Mouse (Mus musculus) hindbrain, embryonic 11.5 days (tissue): Measurements from ENCODE around the gene 1110017D15Rik. TPM values are rescaled to one million over a fixed set of nuclear protein-coding genes. Genes with fewer than 3 reads are reported as not detected.

Experiments
- ATAC-seq: fragments of 200-750 bp; cut with Nextera tagmentation; 2 replicates; pipeline ENCODE4 v1.8.0; 2017; ENCODE audit warnings: mild to moderate bottlenecking, moderate TSS enrichment, moderate library complexity; ENCODE audit not compliant: low FRiP score
- DNase-seq: peaks from one replicate; pipeline ENCODE4 v3.0.0-alpha.2; 2015; ENCODE audit warnings: low spot score
- H3K27ac ChIP-seq: fragments of 300-500 bp; sonication (generic); 2 replicates; pipeline ENCODE4 v1.5.1; 2014; ENCODE audit warnings: mild to moderate bottlenecking, low read depth, low read length
- H3K27me3 ChIP-seq: fragments of 300-500 bp; sonication (generic); 2 replicates; pipeline ENCODE4 v1.6.1; 2014; ENCODE audit warnings: mild to moderate bottlenecking, low read length, moderate library complexity, mixed read lengths; ENCODE audit not compliant: control insufficient read depth, insufficient read depth
- H3K36me3 ChIP-seq: fragments of 300-500 bp; sonication (generic); 2 replicates; pipeline ENCODE4 v1.6.1; 2014; ENCODE audit warnings: mild to moderate bottlenecking, low read length, moderate library complexity, mixed read lengths; ENCODE audit not compliant: control insufficient read depth, insufficient read depth
- H3K4me1 ChIP-seq: fragments of 300-500 bp; sonication (generic); replicated peaks from 2 replicates; pipeline ENCODE4 v1.6.1; 2014; ENCODE audit warnings: low read length, mixed read lengths; ENCODE audit not compliant: control insufficient read depth, insufficient read depth
- H3K4me2 ChIP-seq: fragments of 300-500 bp; sonication (generic); replicated peaks from 2 replicates; pipeline ENCODE4 v1.6.1; 2014; ENCODE audit warnings: mild to moderate bottlenecking, low read depth, low read length
- H3K4me3 ChIP-seq: fragments of 300-500 bp; sonication (generic); 2 replicates; pipeline ENCODE4 v1.5.1; 2014; ENCODE audit warnings: low read depth, low read length
- H3K9ac ChIP-seq: fragments of 300-500 bp; sonication (generic); 2 replicates; pipeline ENCODE4 v1.6.1; 2014; ENCODE audit warnings: low read depth, low read length
- H3K9me3 ChIP-seq: fragments of 300-500 bp; sonication (generic); 2 replicates; pipeline ENCODE4 v1.6.1; 2016; ENCODE audit warnings: low read length; ENCODE audit not compliant: control insufficient read depth
- WGBS: fragments of 180-500 bp; shearing (Covaris S2); extraction: QIAGEN DNeasy Blood & Tissue Kit; methylation state at CpG from one replicate; pipeline ENCODE4 v1.1.7; 2014; 5-methylcytosine and 5-hydroxymethylcytosine counted together
- polyA plus RNA-seq: library from polyadenylated mRNA; unstranded; fragments of >200 nt; fragmentation: Nextera tagmentation; extraction: Ambion mirVana; gene quantifications from 2 replicates; pipeline ENCODE4 v1.2.1, GENCODE M21; 2014

The 1110017D15Rik gene
- polyA plus RNA-seq, 1 experiment from 2014 or later = 14.3 TPM

- peak overlapping the region; percentile 49 for H3K27ac ChIP-seq
- no peaks in the 10 kb centered on the region for H3K36me3 ChIP-seq
- H3K4me2 ChIP-seq = peak overlapping the region; percentile 89
- no peaks in the 10 kb centered on the region for H3K9me3 ChIP-seq
- peaks cover 5% of the 10 kb centered on the region; the same call in 1 of the 2 replicates for H3K4me1 ChIP-seq
- DNase-seq = peak; percentile 91
- H3K27me3 ChIP-seq = peaks cover 7% of the 10 kb centered on the region; the same call in 1 of the 2 replicates
- WGBS = under 1% methylated on average over 29 of the region's 29 CpGs
- H3K4me3 ChIP-seq = peak overlapping the region; percentile 48
- peak overlapping the region; percentile 82 for H3K9ac ChIP-seq
- peak; percentile 72 for ATAC-seq
These were observed 10.2 kb downstream of the 1110017D15Rik start for GRCm38 (mm10) chr4:41506906-41507305.

GRCm38 (mm10) chr4:41506156-41506555, 11.0 kb downstream of the 1110017D15Rik start:
- no peak overlapping the region for H3K4me3 ChIP-seq

GRCm38 (mm10) chr4:41505131-41505551, 12.0 kb downstream of the 1110017D15Rik start:
- DNase-seq (no peak), ATAC-seq (no peak)
- Histone ChIP-seq H3K27ac (no peak overlapping the region), H3K9me3 (no peaks in the 10 kb centered on the region), H3K4me3 (no peak overlapping the region), H3K4me2 (no peak overlapping the region), H3K36me3 (no peaks in the 10 kb centered on the region), H3K27me3 (peaks cover 24% of the 10 kb centered on the region), H3K4me1 (peaks cover 5% of the 10 kb centered on the region; the same call in 1 of the 2 replicates), H3K9ac (no peak overlapping the region)
- WGBS = 51% methylated on average over 11 of the region's 11 CpGs

More at GRCm38 (mm10) chr4:41506156-41506555, 11.0 kb downstream of the 1110017D15Rik start:
- ATAC-seq (no peak), DNase-seq (peak; percentile 71)
- 10% methylated on average over 13 of the region's 13 CpGs for WGBS
- H3K4me1 ChIP-seq = peaks cover 5% of the 10 kb centered on the region; the same call in 1 of the 2 replicates
- H3K27me3 ChIP-seq = peaks cover 14% of the 10 kb centered on the region; the same call in 1 of the 2 replicates
- no peaks in the 10 kb centered on the region for H3K9me3 ChIP-seq
- no peak overlapping the region for H3K9ac ChIP-seq
- H3K27ac ChIP-seq = no peak overlapping the region
- no peaks in the 10 kb centered on the region for H3K36me3 ChIP-seq
- H3K4me2 ChIP-seq = peak overlapping the region; percentile 89; the same call in 1 of the 2 replicates

GRCm38 (mm10) chr4:41504325-41504724, 12.8 kb downstream of the 1110017D15Rik start:
- ATAC-seq (no peak), DNase-seq (no peak)
- Histone ChIP-seq H3K9ac (no peak overlapping the region), H3K27me3 (peaks cover 32% of the 10 kb centered on the region), H3K27ac (no peak overlapping the region), H3K4me1 (peaks cover 5% of the 10 kb centered on the region; the same call in 1 of the 2 replicates), H3K4me2 (no peak overlapping the region), H3K9me3 (no peaks in the 10 kb centered on the region), H3K36me3 (no peaks in the 10 kb centered on the region), H3K4me3 (no peak overlapping the region)
- WGBS = 76% methylated on average over 5 of the region's 5 CpGs

- Histone ChIP-seq H3K4me3 (peak within 1 kb of the TSS; percentile 42), H3K9me3 (no peaks in the 10 kb centered on the region), H3K4me2 (peak within 1 kb of the TSS; percentile 64), H3K36me3 (no peaks in the 10 kb centered on the region), H3K27me3 (peaks cover 41% of the 10 kb centered on the region), H3K27ac (no peak within 1 kb of the TSS), H3K4me1 (peaks cover 13% of the 10 kb centered on the region), H3K9ac (peak within 1 kb of the TSS; percentile 47)
- under 1% methylated on average over 18 of the region's 18 CpGs for WGBS
- ATAC-seq = peak; percentile 92
- peak; percentile 98 for DNase-seq
These were observed 14.1 kb downstream of the 1110017D15Rik start, which contains the start of gene AI464131 for GRCm38 (mm10) chr4:41502986-41503412. Gene AI464131 (minus strand): TSS chr4:41503076.

- Histone ChIP-seq H3K36me3 (no peaks in the 10 kb centered on the region), H3K27ac (no peak overlapping the region), H3K9me3 (no peaks in the 10 kb centered on the region), H3K27me3 (peaks cover 47% of the 10 kb centered on the region), H3K9ac (peak overlapping the region; percentile 47), H3K4me2 (peak overlapping the region; percentile 64), H3K4me3 (peak overlapping the region; percentile 42), H3K4me1 (peaks cover 12% of the 10 kb centered on the region)
- 10% methylated on average over 20 of the region's 20 CpGs for WGBS
- ATAC-seq (peak; percentile 69), DNase-seq (no peak)
These were observed 14.8 kb downstream of the 1110017D15Rik start for GRCm38 (mm10) chr4:41502171-41502940.

GRCm38 (mm10) chr4:41500787-41501186, 16.3 kb downstream of the 1110017D15Rik start:
- Histone ChIP-seq H3K9me3 (no peaks in the 10 kb centered on the region), H3K36me3 (no peaks in the 10 kb centered on the region), H3K4me2 (no peak overlapping the region), H3K9ac (no peak overlapping the region), H3K4me1 (peaks cover 10% of the 10 kb centered on the region), H3K4me3 (no peak overlapping the region), H3K27me3 (peaks cover 56% of the 10 kb centered on the region), H3K27ac (no peak overlapping the region)
- ATAC-seq = no peak
- no peak for DNase-seq
- 71% methylated on average over 4 of the region's 4 CpGs for WGBS

- Histone ChIP-seq H3K4me1 (peaks cover 10% of the 10 kb centered on the region), H3K27me3 (peaks cover 56% of the 10 kb centered on the region), H3K27ac (no peak overlapping the region), H3K4me2 (no peak overlapping the region), H3K9me3 (no peaks in the 10 kb centered on the region), H3K4me3 (no peak overlapping the region), H3K36me3 (no peaks in the 10 kb centered on the region), H3K9ac (no peak overlapping the region)
- DNase-seq (no peak), ATAC-seq (no peak)
- 56% methylated on average over 8 of the region's 8 CpGs for WGBS
These were observed 17.5 kb downstream of the 1110017D15Rik start for GRCm38 (mm10) chr4:41499619-41500018.
